Mouse (Mus musculus): Measurements from ENCODE around the gene Rae1. TPM values are rescaled to one million over a fixed set of nuclear protein-coding genes. Genes with fewer than 3 reads are reported as not detected.

The Rae1 gene
- polyA plus RNA-seq (2012; rRNA removed), result 31.5 and 35.7 TPM in 2 replicates

GRCm38 (mm10) chr2:172999630-173000284 is at the start of gene Rae1:
Gene Rae1 (plus strand): TSS chr2:173000117.

GRCm38 (mm10) chr2:172977409-172978130 is 22.3 kb upstream of the Rae1 start, which contains the start of gene Spo11:
Gene Spo11 (plus strand): TSS chr2:172977700.

GRCm38 (mm10) chr2:173020430-173020829 is 20.5 kb downstream of the Rae1 start, which contains the start of gene Rbm38:
Gene Rbm38 (plus strand): TSS chr2:173020498.

Other genes starting within 250 kb of the Rae1 start
- 0.31 and 0.49 TPM in 2 replicates for gene Bmp7, start 59.8 kb upstream of the Rae1 start, polyA plus RNA-seq (2012; rRNA removed)
- 0.11 and 0.14 TPM in 2 replicates for gene Spo11, start 22.4 kb upstream of the Rae1 start, polyA plus RNA-seq (2012; rRNA removed)
- gene Rbm38, start 20.4 kb downstream of the Rae1 start, polyA plus RNA-seq (2012; rRNA removed), result 128 and 149 TPM in 2 replicates
- 0.02 and 0.05 TPM in 2 replicates for gene Ctcfl, start 119.4 kb downstream of the Rae1 start, polyA plus RNA-seq (2012; rRNA removed)
- gene Pck1, start 152.9 kb downstream of the Rae1 start, polyA plus RNA-seq (2012; rRNA removed), result 4.1 and 4.2 TPM in 2 replicates
- gene Zbp1, start 218.8 kb downstream of the Rae1 start, polyA plus RNA-seq (2012; rRNA removed), result 4.9 and 9.5 TPM in 2 replicates

All from liver, embryonic 18 days (tissue).